Mouse (Mus musculus): ENCODE data around the gene Ccdc70. TPM values are rescaled to one million over a fixed set of nuclear protein-coding genes. Genes with fewer than 3 reads are reported as not detected.

The Ccdc70 gene
- polyA plus RNA-seq, 1 experiment: not detected

GRCm38 (mm10) chr8:22013034-22013707 is 43.6 kb downstream of the Ccdc70 start:
- TF ChIP-seq GATA1 (IDR thresholded peaks at IDR 0.05; ENCODE audit: low read length): no peak

- no peak for TF ChIP-seq GATA1 (IDR thresholded peaks at IDR 0.05; ENCODE audit: low read length)
These were observed 48.2 kb downstream of the Ccdc70 start for GRCm38 (mm10) chr8:22017731-22018130.

DNA sequence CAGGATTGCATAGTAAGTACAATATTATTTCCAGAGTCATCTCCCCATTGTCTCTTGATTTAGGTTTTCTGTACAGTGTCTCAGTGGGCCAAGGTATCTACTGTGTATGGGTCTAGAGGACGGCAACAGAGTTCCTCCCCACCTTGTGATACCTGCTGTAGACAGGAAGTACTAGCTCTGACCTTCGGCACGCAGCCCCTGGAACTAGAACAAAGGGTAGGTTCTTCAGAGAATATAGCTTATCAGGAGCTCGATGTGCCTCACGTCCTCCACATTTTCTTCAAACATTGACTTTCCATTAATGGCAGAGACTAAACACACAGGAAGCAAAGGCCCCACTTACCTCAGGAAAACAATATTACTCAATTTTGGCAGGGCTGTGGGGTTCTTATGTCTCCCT is 49.9 kb downstream of the Ccdc70 start:
- TF ChIP-seq GATA1 (IDR thresholded peaks at IDR 0.05; ENCODE audit: low read length): no peak

DNA sequence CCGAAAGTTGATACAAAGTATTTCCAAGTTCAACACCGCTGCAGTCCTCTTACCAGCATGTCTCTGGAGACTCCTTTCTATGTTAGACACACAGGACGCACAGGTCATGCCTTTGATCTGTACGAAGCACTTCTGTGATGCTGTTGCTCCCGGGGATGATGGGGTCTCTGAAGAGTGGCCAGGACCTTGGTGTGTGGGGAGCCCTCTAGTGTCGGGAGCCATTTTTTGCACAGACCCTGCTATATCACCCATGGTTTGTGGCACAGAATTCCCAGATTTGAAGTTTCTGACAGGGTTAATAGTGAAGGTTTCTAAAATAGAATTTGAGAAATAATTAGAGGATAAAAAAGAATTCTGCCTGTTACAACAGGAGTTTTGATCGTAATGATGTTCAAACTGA is 52.7 kb downstream of the Ccdc70 start:
- TF ChIP-seq GATA1 (IDR thresholded peaks at IDR 0.05; ENCODE audit: low read length): no peak

Other genes starting within 250 kb of the Ccdc70 start
- gene Defa24, start 235.3 kb upstream of the Ccdc70 start, polyA plus RNA-seq (2012): not detected in 2 replicates
- not detected in 2 replicates for gene Defb50, start 146.2 kb upstream of the Ccdc70 start, polyA plus RNA-seq (2012)
- not detected in 2 replicates for gene Defb2, start 129.8 kb upstream of the Ccdc70 start, polyA plus RNA-seq (2012)
- gene Defb10, start 110.9 kb upstream of the Ccdc70 start, polyA plus RNA-seq (2012): not detected in 2 replicates
- not detected in 2 replicates for gene Defb9, start 84.4 kb upstream of the Ccdc70 start, polyA plus RNA-seq (2012)
- gene Defb11, start 63.4 kb upstream of the Ccdc70 start, polyA plus RNA-seq (2012): not detected in 2 replicates
- gene Defb15, start 37.1 kb upstream of the Ccdc70 start, polyA plus RNA-seq (2012): not detected in 2 replicates
- not detected in 2 replicates for gene Defb35, start 31.4 kb upstream of the Ccdc70 start, polyA plus RNA-seq (2012)
- gene Defb13, start 23.0 kb upstream of the Ccdc70 start, polyA plus RNA-seq (2012): not detected in 2 replicates
- not detected in 2 replicates for gene Fam90a1a, start 11.1 kb upstream of the Ccdc70 start, polyA plus RNA-seq (2012)
- gene Atp7b, start 90.5 kb downstream of the Ccdc70 start, polyA plus RNA-seq (2012): 15.2 and 15.5 TPM in 2 replicates
- gene Alg11, start 90.9 kb downstream of the Ccdc70 start, polyA plus RNA-seq (2012): 0.48 and 0.80 TPM in 2 replicates
- not detected in 2 replicates for gene Nek5, start 155.3 kb downstream of the Ccdc70 start, polyA plus RNA-seq (2012)
- 2.5 and 3.1 TPM in 2 replicates for gene Nek3, start 196.7 kb downstream of the Ccdc70 start, polyA plus RNA-seq (2012)
- gene Ckap2, start 216.0 kb downstream of the Ccdc70 start, polyA plus RNA-seq (2012): 6.7 and 10.0 TPM in 2 replicates
- gene Vps36, start 223.0 kb downstream of the Ccdc70 start, polyA plus RNA-seq (2012): 9.0 and 12.8 TPM in 2 replicates

All from G1E-ER4 (cell line).